Mouse (Mus musculus): ENCODE data around the gene Hacd1.
"Not testable (repeated sequence)": the region's sequence is repeated elsewhere in the genome, so short reads cannot be mapped to it uniquely, and the experiment has no call there.

Hacd1 gene

DNA sequence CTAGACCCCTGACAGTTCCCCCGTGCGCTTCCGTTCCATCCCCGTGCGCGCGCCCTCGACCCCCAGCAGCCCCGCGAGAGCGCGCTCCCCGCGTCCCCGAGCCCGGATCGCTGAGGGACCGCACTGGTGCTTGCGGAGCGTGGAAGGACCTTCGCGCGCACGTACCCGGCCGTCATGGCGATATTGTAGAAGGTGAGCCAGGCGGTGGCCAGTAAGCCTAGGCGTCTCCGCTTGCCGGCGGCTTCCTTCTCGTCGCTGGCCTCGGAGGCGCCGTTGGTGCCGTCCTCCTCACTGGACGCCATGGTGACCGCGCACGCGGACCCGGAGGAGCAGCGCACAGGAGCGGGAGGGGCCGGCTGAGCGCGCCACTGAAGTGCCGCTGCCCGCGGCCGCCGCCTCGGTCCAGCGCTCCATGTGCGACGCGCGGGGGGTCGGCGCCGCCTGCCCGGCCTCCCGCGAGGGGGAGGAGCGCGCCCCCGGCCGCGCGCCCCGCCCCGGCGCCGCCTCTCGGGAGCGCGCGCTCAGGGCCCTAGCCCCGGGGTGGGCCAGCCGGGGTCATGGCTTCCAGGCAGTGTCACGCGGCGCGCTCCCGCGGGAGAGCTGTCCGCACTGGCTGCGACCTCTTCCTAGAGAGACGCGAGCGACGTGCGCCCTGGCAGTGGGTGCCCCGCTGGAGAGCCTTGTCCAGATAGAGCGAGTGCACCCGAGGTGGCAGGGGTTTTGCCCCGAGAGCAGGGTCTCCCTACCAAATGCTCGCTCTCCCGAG is at the start of gene Hacd1:
Gene Hacd1 (minus strand): TSS at position 570 of the 766 bp plus-strand sequence.
- no peak for DNase-seq (ENCODE audit: low read depth, low spot score)

GRCm38 (mm10) chr2:14103924-14104323 is 48.0 kb upstream of the Hacd1 start:
- no peak for DNase-seq (ENCODE audit: low read depth, low spot score)

GRCm38 (mm10) chr2:14102603-14103002 is 46.7 kb upstream of the Hacd1 start:
- no peak for DNase-seq (ENCODE audit: low read depth, low spot score)

- DNase-seq (ENCODE audit: low read depth, low spot score), result no peak
Measured at GRCm38 (mm10) chr2:14100533-14100932, 44.6 kb upstream of the Hacd1 start.

DNA sequence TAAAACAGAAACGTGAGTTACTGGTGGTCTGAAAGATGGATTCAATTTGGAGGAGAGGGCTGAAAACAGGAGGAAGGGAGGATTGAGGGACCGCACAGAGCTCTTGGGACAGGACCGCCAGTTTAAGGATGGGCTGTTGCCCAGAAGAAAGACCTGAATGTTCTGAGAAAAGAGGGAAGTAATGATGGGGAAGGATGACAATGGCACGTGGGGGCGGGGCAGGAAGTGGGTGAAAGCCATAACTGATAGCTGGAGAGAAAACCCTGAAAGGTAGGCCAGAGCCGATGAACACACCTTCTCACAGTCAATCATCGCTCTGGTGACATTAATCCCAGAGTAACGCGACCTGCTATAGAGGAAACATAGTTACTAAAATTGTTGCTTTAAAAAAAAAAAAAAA is 22.6 kb upstream of the Hacd1 start:
- not testable (repeated sequence) for DNase-seq (ENCODE audit: low read depth, low spot score)

DNA sequence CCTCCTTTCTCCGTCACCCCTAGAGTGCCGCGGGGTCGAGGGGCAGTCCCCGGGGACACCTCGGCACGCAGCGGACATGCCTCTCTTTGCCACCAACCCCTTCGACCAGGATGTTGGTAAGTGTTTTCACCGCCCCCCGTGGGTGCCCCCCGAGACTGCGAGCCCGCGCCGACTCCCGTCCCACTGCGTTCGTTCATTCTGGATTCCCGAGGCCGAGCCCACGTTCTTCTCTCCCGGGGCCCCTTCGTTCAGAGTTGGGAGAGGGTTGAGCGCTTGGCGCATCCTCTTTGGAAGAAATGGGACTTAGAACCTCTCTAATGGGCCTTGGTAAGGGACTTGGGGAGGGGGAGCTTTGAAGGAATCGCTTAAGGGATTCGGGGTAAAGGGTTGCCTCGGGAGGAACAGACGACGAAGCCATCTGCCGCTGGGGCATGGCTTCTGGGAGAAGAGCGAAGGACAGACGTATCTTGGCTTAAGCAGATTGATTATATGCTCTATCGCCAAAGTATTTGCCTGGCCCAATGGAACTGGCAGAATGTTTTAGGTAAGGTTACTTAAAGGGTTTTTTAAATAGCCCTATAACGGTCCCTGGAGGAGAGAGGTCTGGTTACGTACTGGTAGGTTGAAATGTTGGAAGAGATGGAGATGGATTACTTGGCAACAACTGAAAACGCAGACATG is 18.4 kb upstream of the Hacd1 start:
- DNase-seq (ENCODE audit: low read depth, low spot score), result peak; percentile 53

DNA sequence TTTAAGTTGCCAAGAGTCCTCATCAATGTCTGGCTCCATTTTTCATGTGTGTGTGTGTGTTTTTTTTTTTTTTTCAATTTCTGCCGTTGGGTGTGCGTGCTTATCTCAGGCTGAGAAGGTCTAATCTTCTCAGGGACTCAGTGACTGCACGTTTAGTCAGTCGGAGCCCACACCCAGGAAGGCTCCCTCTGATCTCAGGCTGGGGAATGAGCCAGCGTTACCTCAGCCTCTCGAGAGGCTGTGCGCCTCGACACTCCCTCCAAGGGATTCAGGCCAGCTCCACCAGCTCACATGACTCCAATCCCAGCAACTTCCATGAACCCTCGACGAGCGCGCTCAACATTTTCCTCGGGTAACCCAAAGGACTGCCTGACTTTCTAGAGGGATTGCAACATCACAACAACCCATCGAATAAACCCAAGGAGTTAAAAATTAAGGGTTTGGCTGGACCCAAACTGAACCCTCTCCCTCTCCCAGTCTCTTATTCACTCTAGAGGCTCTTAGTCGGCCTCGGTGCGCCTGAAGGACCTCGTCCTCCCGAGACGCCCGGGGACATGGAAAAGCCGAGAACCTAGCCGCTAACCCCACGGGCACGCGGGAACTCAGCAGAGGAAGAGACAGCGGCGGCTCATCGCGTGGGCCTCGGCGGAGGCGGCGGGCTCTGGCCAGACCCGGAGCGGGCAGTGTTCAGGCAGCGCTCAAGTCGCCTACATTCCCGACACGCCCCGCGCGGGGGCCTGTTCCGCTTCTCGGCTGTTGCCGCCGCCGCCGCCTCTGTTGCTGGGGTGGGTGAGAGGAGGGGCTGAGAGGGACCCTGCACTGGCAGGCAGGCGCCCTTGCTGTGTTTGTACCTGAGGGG is 17.7 kb upstream of the Hacd1 start, which contains the start of gene Stam:
Gene Stam (plus strand): TSS at position 737 of the 859 bp plus-strand sequence.
- peak; percentile 93 for DNase-seq (ENCODE audit: low read depth, low spot score)

DNA sequence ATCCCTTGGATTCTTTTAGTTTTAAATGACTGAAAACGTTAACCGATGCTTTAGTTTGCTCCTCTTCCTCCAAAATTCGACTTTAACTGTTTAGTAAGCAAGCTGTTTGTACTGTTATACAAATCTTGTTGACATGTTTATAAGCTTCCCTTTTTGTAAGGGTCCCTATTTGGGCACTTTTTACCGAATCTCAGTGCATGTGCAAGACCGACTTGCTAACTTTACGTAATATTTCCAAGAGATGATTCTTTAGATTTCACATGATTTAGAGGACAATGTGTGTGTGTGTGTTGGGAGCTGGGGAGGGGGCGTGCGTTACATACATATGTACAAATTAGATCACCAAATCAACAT is 17.1 kb upstream of the Hacd1 start:
- DNase-seq (ENCODE audit: low read depth, low spot score), result no peak

DNA sequence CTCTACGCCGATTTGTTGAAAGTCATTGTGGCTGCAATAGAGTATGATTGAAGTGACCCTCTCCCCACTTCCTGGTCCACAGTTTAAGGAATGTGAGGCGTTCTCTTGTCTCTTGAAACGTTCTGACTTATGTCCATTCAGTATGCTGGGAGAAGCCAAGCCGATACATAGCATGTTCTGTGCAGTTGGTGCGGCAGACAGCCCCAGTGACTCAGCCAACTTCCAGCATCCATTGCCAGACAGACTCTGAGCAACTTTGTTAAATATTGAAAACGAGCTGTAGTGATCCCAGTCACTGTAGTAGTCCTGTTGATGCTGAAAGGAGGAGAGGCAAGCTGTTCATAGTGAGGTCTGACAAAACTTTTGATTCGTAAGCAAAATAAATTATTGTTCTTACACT is 14.5 kb upstream of the Hacd1 start:
- DNase-seq (ENCODE audit: low read depth, low spot score), result no peak

DNA sequence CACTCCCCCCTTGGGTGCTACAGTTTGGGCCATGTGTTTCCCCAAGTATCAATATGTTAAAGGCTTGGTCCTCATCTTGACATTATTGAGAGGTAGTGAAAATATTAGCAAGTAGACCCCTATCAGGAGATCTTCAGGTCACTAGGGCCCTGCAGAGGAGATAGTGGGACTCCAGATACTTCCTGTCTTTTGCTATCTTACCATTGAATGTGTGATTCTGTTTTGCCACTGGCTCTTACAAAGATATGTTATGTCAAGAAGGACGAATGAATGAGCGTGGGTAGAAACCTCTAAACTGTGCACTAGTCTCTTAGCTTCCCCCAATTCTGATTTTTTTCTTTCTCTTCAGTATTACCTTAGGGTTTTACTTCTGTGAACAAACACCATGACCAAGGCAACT is 13.1 kb upstream of the Hacd1 start:
- DNase-seq (ENCODE audit: low read depth, low spot score), result no peak

GRCm38 (mm10) chr2:14065704-14066650 is 10.0 kb upstream of the Hacd1 start:
- DNase-seq (ENCODE audit: low read depth, low spot score), result no peak

DNA sequence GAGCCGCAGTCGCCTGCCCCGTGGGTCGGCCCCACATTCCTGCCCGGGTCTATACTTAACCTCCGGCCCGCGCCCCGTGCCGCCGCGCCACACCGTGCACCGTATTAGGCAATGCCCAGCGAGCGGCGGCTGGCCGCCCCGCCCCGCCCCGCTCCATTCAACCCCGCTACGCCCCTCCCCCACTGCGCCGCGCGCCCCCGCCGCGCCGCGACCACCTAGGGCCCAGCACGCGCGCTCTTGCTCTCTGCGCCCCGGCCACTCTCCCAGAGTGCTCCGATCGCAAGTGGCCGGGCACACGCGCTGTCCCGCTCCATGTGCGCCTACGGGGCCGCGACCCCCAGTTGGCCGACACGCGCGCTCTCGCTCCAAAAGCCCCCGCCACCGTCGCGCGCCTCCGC is 768 bp downstream of the Hacd1 start:
- no peak for DNase-seq (ENCODE audit: low read depth, low spot score)

GRCm38 (mm10) chr2:14054716-14055115 is 1.2 kb downstream of the Hacd1 start:
- no peak for DNase-seq (ENCODE audit: low read depth, low spot score)

- no peak for DNase-seq (ENCODE audit: low read depth, low spot score)
Measured at GRCm38 (mm10) chr2:14054163-14054562, 1.8 kb downstream of the Hacd1 start.

DNA sequence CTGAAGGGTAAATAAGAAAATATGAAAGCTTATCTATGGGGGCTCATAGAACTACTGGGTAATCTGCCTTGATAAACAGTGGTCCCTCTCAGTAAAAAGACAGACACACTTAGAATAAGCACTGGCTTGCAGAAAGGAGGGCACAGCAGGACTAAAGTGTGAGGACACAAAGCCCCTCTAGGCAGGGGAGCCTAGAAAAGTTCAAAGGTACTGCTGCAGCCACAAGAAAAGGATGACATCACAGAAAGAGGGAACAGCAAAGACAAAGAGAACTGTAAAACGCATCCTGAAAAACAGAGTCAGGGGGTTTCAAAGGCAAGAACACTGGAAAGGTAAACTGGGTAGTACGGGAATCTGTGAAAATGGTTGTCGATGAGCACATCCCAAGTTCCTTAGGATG is 2.3 kb downstream of the Hacd1 start:
- DNase-seq (ENCODE audit: low read depth, low spot score), result no peak

DNA sequence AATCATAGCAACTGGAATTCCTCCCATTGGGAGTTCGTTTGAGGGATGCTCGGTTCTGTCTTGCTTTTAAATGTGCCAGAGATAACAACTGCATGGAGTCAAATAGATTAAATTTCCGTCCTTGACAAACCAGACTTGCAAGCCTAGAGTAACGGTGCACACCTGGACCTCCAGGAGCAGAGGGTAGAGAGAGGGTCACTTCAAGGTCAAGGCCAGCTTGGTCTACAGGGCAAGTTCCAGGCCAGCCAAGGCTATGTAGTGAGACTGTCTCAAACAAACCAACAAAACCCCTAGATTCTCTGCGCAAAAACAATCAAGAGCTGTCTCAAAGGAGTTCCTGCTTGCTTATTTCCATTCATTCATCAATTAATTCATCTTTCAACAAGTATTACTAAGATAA is 7.1 kb downstream of the Hacd1 start:
- DNase-seq (ENCODE audit: low read depth, low spot score), result no peak

DNA sequence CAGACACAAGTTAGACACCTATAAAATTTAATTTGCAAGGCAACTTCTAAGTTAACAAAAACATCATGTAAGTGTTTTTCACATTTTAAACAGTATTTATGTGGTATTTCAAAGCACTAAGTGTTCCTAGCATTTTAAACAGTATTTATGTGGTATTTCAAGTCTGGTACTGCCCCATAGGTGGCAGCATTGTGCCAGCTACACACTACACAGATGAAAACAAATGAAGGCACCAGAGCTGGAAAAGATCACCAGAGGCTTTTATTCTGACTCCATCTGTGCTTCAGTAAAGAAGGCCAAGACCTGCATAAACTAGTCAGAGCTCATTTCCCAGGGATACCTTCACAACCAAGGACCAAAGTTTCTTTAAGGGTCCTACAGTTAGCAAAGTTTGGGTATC is 7.6 kb downstream of the Hacd1 start:
- peak; percentile 61 for DNase-seq (ENCODE audit: low read depth, low spot score)

DNA sequence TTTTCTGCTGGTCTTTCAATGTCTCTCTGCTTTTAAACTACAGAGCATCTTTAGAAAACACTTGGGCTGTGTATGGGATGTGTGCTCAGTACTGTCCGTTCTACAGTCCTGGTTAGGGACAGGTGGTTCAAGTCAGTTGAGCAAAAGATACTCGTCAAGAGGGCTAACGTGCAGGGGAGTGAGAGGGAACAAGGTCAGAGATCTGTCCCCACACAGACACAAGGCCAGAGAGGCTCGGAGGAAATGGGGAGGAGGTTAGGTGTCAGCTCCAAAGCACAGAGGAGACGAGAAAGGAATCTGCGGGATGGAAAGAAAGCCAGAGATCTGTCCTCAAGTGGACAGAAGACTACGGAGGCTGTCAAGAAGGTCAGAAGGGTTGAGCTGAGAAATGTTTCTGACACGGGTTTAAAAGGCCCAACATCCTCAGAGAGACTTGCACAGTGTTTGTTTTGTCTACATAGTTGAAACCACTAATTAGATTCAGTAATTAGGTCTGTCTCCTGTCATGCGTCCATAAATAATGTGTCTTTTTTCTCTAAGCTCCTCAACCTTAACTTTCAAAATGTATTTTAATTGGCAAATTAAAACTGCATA is 12.3 kb downstream of the Hacd1 start:
- DNase-seq (ENCODE audit: low read depth, low spot score), result no peak

DNA sequence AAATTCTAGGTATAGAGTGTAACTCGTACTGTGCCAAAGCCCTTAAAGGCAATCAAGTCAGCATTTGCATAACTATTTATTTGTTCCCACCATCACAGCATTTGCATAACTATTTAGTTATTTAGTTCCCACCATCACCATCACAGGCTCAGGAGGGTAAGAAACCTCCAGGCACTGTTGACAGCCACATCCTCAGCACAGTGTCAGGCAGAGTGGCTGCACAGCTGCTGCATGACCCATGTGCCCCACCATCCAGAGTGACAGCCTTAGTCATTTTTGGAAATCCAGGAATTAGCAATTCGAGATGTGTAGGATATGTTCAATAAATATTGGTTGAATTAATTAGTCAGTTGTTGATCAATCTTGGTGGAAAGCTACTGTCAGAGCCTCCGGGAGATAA is 12.9 kb downstream of the Hacd1 start:
- DNase-seq (ENCODE audit: low read depth, low spot score), result no peak

GRCm38 (mm10) chr2:14041249-14041648 is 14.7 kb downstream of the Hacd1 start:
- DNase-seq (ENCODE audit: low read depth, low spot score), result no peak

DNA sequence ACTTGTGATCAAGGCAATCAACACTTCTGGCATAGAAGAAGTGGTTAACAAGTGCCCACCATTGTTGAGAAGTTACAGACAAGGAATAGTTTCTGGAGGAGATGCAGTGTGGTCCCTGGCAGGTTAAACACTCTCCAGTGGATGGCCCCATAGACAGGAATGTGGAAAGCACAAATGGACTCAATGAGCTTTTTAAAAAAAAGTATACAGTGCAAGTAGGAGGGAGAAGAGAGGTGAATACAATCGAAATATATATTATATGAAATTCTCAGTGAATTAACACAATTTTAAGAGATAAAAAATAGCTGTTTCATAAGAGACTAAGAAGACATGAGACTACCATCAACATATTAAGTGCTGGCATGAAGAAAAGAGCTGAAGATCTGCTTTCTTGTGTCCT is 36.7 kb downstream of the Hacd1 start:
- no peak for DNase-seq (ENCODE audit: low read depth, low spot score)
